Mouse (Mus musculus): Measurements from ENCODE around the gene 4930524B15Rik.

GRCm38 (mm10) chr11:31930051-31930450 lies 35.3 kb upstream of the 4930524B15Rik start:
- no peak for TF ChIP-seq CTCF (IDR thresholded peaks at IDR 0.05; ENCODE audit: insufficient read depth, low read length)
- no peak for TF ChIP-seq POLR2A (IDR thresholded peaks at IDR 0.05; ENCODE audit: borderline replicate concordance, extremely low read depth, low read depth, low read length)

All from lung, adult 2 months (tissue).